Mouse (Mus musculus) central nervous system, embryonic 18 days (tissue): ENCODE data around the gene Naaa. TPM values are rescaled to one million over a fixed set of nuclear protein-coding genes. Genes with fewer than 3 reads are reported as not detected.

Experiments
- polyA plus RNA-seq: library from polyadenylated mRNA; depleted of rRNA; stranded (reverse); fragments of >200 nt; gene quantifications from 2 replicates; pipeline ENCODE4 v1.2.3, GENCODE M21; 2012; rRNA removed

Gene Naaa
- polyA plus RNA-seq, result 16.3 and 19.0 TPM in 2 replicates

GRCm38 (mm10) chr5:92277437-92278394 is at the start of gene Naaa:
Gene Naaa, minus strand, starts transcription at chr5:92278170.

GRCm38 (mm10) chr5:92309681-92310511 is 31.9 kb upstream of the Naaa start, which contains the start of gene Sdad1:
Gene Sdad1, minus strand, starts transcription at chr5:92310479.

GRCm38 (mm10) chr5:92256218-92256617 is 21.8 kb downstream of the Naaa start, which contains the start of gene Ppef2:
Gene Ppef2, minus strand, starts transcription at chr5:92256278.

GRCm38 (mm10) chr5:92215308-92215707 is 62.7 kb downstream of the Naaa start, which contains the start of gene U90926:
Gene U90926, minus strand, starts transcription at chr5:92215408.

Other genes starting within 250 kb of the Naaa start
- 18.5 and 21.2 TPM in 2 replicates for gene Cdkl2, start 234.3 kb downstream of the Naaa start, polyA plus RNA-seq
- 138 and 139 TPM in 2 replicates for gene G3bp2, start 194.5 kb downstream of the Naaa start, polyA plus RNA-seq
- 42.9 and 46.6 TPM in 2 replicates for gene Uso1, start 140.2 kb downstream of the Naaa start, polyA plus RNA-seq
- not detected in 2 replicates for gene U90926, start 62.8 kb downstream of the Naaa start, polyA plus RNA-seq
- 1.1 and 1.4 TPM in 2 replicates for gene Ppef2, start 21.9 kb downstream of the Naaa start, polyA plus RNA-seq
- 20.1 and 20.4 TPM in 2 replicates for gene Sdad1, start 32.3 kb upstream of the Naaa start, polyA plus RNA-seq
- gene Cxcl9, start 49.9 kb upstream of the Naaa start, polyA plus RNA-seq, result 0.15 TPM in 1 of 2 replicates, not detected in the other
- 4.9 and 10.7 TPM in 2 replicates for gene Art3, start 53.7 kb upstream of the Naaa start, polyA plus RNA-seq
- 0.79 and 1.2 TPM in 2 replicates for gene Cxcl10, start 70.7 kb upstream of the Naaa start, polyA plus RNA-seq
- gene Nup54, start 157.0 kb upstream of the Naaa start, polyA plus RNA-seq, result 58.4 and 59.9 TPM in 2 replicates
- 72.7 and 76.9 TPM in 2 replicates for gene Scarb2, start 228.7 kb upstream of the Naaa start, polyA plus RNA-seq